Mouse (Mus musculus): ENCODE results near the gene Pccb.

Pccb gene

GRCm38 (mm10) chr9:100987006-100987405 is 47.7 kb downstream of the Pccb start:
- in situ Hi-C loops (cut with MseI, MboI) = no loop called here

- in situ Hi-C loops (cut with MseI, MboI) = no loop called here
Measured at GRCm38 (mm10) chr9:100984381-100985310, 50.1 kb downstream of the Pccb start.

- in situ Hi-C loops (cut with MseI, MboI) = no loop called here
Measured at GRCm38 (mm10) chr9:100982786-100983185, 51.9 kb downstream of the Pccb start.

- in situ Hi-C loops (cut with MseI, MboI) = no loop called here
Measured at GRCm38 (mm10) chr9:100979260-100979659, 55.4 kb downstream of the Pccb start.

GRCm38 (mm10) chr9:100978666-100979065 is 56.0 kb downstream of the Pccb start:
- in situ Hi-C loops (cut with MseI, MboI) = no loop called here

GRCm38 (mm10) chr9:100969461-100969860 is 65.2 kb downstream of the Pccb start:
- in situ Hi-C loops (cut with MseI, MboI) = no loop called here

- in situ Hi-C loops (cut with MseI, MboI) = no loop called here
Measured at GRCm38 (mm10) chr9:100964106-100964505, 70.6 kb downstream of the Pccb start.

GRCm38 (mm10) chr9:100963428-100963912 is 71.2 kb downstream of the Pccb start:
- in situ Hi-C loops (cut with MseI, MboI) = no loop called here

- in situ Hi-C loops (cut with MseI, MboI) = no loop called here
Measured at GRCm38 (mm10) chr9:100962903-100963427, 71.7 kb downstream of the Pccb start.

- in situ Hi-C loops (cut with MseI, MboI) = no loop called here
Measured at GRCm38 (mm10) chr9:100951481-100951880, 83.2 kb downstream of the Pccb start.

- in situ Hi-C loops (cut with MseI, MboI) = no loop called here
Measured at GRCm38 (mm10) chr9:100944677-100945365, 89.9 kb downstream of the Pccb start.

GRCm38 (mm10) chr9:100942042-100942441 is 92.7 kb downstream of the Pccb start:
- in situ Hi-C loops (cut with MseI, MboI) = no loop called here

Measured in mouse trophoblast stem cell (cell line).